Mouse (Mus musculus): ENCODE data around the gene Exoc7.

Exoc7 gene

DNA sequence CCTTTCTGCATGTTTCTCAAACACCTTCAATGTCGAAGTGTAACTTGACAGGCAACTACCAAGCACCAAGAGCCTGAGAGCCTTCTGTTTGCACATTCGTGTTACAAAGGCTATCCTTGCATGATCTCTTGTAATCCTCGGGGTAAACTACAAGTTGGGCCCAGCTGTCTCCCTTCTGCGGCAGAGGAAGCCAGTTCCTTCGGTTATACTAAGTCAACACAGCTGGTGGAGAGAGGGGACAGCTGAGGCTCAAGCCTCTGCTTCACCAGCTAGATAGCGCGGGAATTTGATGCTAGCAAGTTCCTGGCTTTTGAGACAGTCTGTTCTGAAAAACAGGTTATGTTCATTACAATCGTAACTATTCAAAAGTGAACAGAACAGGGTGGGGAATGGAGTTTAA lies 5.3 kb upstream of the Exoc7 start:
- no peak for DNase-seq (ENCODE audit: low read depth)

DNA sequence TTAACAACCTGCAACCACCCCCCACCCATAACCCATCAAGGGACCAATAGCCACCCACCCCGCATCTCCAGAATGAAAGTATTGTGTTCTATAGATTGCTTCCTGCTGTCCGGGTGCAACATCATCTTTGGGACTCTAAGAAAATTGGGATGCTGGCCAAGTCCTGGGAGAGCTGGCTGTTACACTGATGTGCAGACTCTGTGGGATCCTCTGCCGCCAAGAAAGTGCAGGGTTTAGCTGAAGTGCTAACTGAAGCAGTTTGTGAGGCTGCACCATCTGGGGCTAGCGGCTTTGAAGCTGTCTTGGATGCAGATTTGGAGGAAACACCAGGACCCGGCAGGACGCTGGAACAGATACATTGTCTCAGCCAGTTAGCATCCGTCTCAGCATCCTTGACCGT lies 4.1 kb upstream of the Exoc7 start:
- no peak for DNase-seq (ENCODE audit: low read depth)

DNA sequence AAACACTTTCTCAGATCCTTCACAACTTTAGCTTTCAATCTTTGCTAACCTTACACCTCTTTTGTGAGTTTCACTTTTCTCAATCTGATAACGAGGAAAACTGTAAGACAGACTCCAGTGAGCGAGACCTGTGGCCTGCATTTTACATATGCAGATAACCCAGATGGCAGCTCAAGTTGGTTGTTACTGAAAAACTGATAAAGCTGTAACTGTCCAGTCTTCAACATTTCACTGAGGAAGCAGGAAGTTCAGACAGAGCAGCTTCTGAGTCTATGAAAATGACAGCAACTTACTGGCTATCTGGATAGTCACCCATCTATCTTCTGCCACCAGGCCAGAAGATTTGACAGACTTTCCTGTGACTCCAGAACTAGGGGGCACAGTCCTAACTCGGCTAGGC lies 2.6 kb upstream of the Exoc7 start:
- DNase-seq (ENCODE audit: low read depth) = no peak

DNA sequence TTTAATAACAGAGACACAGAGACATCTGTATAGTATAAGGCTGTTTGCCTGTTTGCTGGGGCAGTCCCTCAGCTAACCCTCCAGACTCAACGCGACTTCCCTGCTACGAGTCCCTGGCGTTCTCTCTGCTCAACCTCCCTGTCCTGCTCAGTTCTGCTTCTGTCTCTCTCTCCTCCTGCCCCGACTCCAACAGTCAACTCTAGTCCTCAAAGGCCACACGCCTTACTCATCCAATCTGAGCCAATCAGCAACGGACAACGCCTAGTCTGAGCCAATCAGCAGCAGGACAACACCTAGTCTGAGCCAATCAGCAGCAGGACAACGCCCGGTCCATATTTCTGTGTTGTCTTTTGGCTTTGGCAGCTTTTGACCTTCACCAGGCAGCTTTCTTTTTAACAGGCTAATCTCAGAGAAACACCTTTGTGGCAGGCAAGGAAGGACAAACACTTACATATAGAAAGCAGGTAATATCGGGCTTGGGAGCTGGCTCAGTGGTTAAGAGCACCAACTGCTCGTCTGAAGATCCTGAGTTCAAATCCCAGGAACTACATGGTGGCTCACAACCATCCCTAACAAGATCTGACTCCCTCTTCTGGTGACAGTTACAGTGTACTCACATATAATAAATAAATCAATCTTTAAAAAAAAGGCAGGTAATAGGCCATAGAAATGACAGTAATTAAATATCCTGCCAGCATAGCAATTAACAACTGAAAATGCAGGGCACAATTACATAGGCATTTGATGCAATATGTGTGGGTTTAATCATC lies 914 bp upstream of the Exoc7 start:
- DNase-seq (ENCODE audit: low read depth) = no peak

DNA sequence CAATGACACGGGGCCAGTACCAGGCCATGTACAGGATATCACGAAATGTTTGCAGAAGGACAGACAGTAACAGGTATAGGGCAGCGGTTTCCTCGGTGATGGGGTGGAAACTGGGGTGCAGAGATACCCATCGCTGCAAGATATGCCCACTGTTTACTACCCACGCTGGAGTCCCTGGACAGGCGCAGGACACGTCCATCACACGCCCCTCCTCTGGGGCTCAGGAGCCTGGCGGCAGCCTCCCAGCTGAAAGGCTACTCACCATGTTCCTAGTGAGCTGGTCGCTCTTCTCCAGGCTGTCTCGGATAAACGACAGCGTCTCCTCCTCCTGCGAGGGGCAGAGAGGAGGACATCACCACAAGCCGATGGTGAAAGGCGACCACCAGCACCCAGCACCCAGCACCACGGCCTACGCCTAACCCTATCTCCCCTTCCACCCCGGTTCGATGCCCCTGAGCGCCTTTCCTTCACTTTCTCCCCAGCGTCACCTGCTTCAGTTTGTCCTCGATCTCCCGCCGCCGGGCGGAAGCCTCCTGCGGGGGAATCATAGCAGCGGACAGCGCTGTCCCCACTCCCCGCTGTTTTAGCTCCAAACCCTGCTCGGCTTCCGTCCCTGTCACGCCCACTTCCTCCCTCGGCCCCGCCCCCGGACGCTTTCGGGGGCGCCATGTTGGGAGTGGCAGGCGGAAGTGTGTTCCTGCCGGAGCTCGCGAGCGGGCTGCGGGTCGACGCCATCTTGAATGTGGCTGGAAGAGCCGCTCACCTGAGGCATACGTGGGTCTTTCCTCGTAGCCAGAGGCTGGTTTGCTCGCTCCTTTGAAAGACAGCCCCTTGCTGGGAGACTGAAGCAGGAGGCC lies 679 bp downstream of the Exoc7 start:
- peak; percentile 96 for DNase-seq (ENCODE audit: low read depth)

DNA sequence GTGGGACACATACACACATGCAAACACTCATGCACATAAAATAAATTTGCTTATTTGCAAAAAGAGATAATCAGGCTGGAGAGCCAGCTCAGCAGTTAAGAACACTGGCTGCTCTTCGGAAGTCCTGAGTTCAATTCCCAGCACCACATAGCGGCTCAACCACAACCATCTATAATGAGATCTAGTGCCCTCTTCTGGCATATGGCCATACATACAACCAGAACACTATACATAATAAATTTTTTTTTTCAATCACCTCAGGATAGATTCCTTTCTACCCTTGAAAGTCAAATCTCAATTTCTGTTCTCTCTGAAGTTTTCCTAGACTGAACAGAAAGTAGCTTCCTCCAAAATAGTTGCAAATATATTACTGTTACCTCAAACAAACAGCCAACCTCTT lies 1.6 kb downstream of the Exoc7 start:
- no peak for DNase-seq (ENCODE audit: low read depth)

DNA sequence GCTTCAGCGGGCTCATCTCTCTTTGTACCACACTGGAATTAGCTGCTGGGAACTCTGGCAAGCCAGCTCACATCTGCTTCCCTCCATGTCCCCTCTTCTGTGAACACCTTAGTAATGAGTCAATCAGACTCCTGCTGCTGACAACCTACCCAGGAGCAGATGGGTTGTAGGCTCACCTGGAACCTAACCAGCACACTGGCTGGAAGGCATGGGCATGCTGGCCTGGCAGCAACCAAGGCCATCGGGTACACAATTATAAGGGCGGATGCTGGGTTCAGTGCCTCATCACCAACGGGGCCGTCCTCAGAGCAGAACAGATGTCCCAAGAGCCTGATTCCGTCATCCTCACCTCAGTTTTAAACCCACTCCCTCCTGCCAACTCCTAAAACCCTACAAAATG lies 8.4 kb downstream of the Exoc7 start:
- no peak for DNase-seq (ENCODE audit: low read depth)

DNA sequence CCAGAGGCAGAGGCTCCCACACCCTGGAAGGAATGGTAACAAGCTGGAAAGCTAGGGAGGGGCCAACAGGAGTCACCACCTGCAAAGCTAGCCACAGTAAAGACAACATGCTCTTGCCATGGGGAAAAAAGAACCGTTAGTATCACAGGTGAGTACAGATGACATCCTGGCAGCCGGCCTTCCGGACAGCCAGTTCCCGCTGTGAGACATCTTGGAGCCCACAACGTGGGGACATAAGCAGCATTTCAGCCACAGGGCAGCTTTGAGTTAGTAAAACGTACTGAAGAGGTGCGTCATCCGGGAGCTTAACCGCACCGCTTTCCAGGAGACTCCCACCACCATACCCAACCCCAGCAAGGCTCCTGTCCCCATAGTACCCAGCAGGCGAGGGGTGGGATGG lies 8.8 kb downstream of the Exoc7 start:
- no peak for DNase-seq (ENCODE audit: low read depth)

DNA sequence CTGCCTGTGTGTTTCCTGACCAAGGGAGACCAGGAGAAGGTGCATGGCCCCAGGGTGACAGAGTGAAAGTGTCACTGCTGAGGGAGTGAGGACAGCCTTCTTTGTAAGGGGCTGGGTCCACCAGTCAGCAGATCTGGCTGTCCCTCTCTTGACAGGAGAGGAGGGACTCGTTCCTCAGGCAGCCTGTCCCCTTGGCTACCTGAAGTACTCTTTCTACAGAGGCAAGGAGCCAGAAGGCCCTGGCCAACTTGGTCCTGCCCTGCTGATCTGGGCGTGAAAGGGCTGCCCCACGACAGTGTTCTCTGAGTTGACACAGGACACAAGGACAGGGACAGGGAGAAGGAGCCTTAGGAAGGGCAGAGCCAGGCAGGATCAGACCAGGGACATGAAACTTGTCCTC lies 10.0 kb downstream of the Exoc7 start:
- DNase-seq (ENCODE audit: low read depth) = no peak

DNA sequence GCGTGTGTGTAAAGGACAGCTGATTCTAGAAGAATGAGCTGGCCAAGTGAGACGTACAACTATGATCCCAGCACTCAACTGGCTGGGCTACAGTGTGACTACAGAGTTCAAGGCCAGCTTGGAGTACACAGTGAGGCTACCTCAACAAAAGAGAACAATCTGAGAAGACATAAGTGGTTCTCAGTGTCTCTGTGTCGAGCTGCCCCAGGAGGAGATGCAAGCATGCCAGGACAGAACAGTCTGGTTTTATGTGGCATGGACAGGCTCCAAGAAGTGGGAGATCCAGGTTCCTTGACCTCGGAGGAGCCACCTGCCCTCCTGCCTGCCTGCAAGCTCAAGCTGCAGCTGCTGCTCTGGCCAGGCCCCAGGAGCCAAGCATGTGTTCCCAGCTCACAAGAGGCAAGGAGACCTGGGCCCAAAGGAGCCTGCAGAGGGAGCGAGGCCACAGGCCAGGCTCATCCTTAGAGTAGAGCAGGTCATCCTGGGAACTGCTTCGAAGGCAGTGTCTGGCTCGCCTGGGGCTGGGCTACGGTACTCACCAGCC lies 10.8 kb downstream of the Exoc7 start:
- no peak for DNase-seq (ENCODE audit: low read depth)

DNA sequence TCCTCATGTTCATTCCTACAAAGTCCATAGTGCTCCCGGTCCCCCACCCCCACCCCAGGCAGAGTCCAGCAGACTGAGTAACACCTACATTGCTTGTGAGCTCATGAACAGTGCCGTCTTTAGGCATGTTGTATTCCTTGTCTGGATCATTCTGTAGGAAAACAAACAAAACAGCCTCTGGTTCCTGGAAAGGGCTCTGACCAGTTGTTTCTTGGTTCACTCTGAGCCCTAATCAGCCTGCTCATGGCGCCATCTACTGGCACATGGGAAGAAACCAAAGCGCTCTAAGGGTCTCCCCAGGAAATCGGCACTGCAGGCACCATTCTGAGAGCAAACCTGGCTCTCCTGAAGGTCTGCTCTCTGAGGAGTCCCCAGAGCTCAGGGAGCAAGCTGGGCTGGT lies 12.7 kb downstream of the Exoc7 start:
- peak; percentile 74 for DNase-seq (ENCODE audit: low read depth)

DNA sequence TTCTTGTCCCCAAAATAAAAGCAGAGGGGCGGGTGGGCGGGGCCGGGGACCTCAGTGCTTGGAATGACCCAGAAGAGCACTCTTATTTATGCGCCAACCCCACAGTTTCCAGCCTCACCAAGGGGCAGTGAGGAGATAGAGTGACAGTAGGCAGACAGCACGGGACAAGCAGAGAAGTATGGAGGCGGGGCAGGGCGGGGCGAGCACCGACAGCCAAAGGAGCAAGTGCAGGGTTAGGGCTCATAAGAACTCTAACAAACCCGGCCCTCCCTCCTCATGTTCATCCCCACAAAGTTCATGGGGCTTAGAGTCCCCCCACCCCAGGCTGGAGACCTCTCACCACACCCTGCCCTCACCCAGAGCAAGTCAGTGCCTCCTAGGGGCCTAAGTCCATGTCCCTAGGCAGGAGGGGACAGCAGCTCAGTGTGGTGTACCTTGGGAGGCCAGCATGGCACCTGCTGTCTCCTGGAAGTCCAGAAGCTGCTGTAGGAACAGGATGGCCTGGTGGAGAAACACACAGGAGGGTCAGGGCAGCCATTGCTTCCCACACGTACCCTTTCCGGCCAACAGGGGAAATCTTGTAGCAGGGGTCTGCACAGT lies 13.4 kb downstream of the Exoc7 start:
- DNase-seq (ENCODE audit: low read depth) = no peak

DNA sequence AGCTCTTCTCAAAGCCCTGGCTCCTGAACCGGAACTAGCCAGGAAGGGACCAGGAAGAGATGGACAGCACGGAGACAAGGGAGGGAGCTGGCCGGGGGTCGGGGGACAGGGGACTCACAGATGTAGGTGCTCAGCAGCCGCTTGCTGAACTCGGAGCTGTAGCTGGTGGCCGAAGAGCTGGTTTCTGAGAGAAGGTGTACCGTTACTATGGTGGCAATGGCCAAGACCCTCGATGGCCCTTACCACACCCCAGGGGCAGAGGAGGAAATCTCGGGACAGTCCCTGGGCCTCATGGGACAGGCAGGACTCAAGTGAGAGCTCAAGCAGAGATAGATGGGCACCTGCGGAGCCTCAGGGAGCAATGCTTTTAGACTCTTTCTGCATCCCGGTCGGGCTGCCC lies 14.6 kb downstream of the Exoc7 start:
- no peak for DNase-seq (ENCODE audit: low read depth)

DNA sequence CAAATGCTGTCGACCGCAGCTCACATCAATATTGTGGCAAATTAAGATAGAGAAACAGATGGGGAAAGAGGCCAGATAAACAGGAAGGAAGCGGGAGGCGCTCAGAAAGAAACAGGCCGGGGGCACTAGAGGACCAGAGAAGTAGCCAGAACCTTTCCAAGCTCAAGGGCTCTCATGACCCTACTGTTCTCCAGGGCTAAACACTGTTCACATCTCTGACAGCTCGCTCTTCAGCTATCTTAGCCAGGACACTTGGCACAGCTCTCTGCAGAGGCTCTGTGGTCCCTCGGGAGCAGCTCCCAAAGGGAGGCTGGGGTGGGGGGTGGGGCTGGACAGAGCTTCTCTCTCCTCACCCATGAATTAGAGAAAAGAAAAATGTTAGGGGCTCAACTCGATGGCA lies 16.5 kb downstream of the Exoc7 start:
- no peak for DNase-seq (ENCODE audit: low read depth)

DNA sequence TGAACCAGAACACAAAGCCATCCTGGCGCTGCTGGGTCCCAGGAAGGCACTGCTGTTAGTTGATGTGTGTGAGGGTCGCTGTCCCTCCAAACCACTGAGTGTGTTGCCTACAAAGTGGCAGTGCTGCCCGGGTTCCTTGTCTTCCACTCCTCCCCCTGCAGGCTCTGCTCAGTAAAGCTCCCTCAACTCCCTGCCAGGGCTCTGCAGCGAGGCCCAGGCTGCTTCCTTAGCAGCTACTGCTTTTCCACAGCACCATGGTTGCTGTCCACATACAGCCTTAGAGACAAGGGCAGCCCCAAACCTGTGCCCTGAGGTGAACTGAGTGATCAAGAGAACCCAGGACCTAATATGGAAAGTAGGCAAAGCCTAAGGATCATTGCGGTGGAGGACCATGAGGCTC lies 19.7 kb downstream of the Exoc7 start:
- DNase-seq (ENCODE audit: low read depth) = no peak

DNA sequence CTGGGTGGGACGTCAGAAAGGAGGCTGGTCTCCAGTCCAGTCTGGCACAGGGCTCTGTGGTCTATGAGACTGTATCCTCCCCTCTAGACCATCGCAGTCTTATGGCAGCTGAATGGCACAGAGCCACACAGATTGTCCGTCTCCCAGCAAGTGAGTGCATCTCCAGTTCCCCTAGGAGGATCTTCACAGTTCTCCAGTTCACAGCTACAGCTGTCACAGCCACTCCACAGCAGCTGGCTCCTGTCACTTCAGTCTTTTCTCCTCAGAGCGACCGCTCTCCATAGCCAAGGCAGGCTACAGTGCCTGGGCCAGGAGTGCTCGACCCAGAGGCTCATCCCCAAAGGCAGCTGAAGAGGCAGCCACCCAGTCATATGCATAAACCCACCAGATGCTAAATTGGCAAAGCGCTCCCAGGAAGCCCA lies 21.3 kb downstream of the Exoc7 start:
- no peak for DNase-seq (ENCODE audit: low read depth)

DNA sequence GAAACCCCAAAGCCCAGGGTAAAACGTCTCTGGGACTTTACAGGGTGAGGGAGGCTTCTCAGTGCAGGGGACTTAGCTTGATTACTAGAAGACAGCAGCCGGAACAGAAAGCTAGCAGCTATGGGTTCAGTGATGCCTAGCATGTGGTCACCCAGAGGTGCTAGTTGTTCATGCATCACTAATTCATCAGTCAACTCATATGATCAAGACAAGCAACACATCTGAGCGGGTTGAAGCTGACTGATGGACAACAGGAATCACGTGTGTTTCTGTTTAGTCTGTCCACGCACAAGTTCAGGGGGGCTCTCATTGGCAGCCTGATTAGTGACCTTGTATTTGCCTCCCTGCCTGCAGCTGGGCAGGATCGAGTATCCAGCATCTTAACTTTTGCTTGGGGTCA lies 23.1 kb downstream of the Exoc7 start:
- DNase-seq (ENCODE audit: low read depth) = no peak

DNA sequence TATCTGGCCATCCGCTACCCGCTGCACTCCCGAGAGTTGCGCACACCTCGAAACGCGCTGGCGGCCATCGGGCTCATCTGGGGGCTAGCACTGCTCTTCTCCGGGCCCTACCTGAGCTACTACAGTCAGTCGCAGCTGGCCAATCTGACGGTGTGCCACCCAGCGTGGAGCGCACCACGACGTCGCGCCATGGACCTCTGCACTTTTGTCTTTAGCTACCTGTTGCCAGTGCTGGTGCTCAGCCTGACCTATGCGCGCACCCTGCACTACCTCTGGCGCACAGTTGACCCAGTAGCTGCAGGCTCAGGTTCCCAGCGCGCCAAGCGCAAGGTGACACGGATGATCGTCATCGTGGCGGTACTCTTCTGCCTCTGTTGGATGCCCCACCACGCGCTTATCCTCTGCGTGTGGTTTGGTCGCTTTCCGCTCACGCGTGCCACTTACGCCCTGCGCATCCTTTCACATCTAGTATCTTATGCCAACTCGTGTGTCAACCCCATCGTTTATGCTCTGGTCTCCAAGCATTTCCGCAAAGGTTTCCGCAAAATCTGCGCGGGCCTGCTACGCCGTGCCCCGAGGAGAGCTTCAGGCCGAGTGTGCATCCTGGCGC lies 24.0 kb downstream of the Exoc7 start:
- DNase-seq (ENCODE audit: low read depth) = no peak

DNA sequence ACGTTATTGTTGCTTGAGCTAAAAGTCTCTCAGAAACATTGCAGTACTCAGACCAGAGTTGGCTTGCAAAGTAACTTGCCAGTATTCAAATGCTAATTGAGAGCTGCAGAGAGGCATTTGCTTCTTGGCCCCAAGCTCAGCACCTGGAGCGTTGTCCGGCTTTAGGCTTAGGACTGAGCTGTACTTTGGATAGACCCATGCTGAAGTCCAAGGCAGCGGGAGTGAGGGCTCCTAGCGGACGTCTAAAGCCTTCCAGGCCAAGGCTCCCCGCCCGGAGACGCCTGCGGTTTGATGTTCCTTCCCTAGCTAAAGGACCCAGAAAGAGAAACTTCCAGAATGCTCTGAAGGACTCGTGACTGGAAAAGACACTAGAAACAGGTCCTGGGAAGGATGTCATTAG lies 24.9 kb downstream of the Exoc7 start:
- DNase-seq (ENCODE audit: low read depth) = no peak

DNA sequence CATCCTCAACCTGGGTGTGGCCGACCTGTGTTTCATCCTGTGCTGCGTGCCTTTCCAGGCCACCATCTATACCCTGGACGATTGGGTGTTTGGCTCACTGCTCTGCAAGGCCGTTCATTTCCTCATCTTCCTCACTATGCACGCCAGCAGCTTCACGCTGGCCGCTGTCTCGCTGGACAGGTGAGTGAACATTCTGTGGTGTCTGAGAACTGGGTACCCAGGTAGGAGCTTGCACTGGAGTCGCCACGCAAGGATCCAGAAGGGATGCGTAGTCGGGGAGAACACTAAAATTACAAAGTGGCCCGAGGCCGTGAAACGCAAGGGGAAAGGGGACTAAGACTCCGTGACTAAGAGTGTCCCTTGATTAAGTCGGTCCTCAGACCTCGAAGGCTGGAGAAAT lies 25.4 kb downstream of the Exoc7 start:
- DNase-seq (ENCODE audit: low read depth) = no peak

DNA sequence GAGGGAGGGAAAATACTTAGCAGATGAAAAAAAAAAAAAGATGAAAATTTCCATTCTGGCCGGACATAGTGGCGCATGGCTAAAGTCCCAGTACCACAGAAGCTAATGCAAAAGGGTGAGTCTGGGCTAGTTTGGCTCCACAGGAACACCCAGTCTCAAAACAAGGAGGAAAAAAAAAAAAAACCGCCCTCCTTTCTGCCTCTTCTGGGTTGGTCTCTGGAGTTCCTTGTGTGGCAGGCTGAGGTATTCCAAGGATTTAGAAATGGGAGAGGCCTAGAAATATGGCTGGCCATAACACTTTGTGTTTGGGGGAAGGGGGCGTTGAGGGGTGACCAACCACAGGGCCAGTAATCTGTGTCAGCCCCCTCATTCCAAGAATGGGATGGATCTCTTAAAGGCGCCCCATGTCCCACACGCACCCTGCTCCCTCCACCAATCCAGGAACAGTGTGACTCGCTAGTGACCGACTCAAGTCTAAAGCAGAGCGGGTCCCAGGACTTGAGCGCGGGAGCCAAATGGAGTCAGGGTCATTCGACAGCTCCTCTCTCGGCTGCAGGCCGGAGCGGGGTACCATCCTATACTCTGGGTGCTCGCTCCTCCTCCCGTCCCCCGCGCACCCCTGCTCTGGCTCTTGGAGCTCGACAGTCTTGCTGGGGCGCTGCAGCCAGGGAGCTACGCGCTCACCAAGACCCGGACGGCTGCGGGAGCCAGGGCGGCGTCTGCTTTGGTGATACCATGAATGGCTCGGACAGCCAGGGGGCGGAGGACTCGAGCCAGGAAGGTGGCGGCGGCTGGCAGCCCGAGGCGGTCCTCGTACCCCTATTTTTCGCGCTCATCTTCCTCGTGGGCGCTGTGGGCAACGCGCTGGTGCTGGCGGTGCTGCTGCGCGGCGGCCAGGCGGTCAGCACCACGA lies 26.0 kb downstream of the Exoc7 start, which contains the start of gene Galr2:
Gene Galr2 (plus strand): TSS at position 189 of the 913 bp plus-strand sequence.
- DNase-seq (ENCODE audit: low read depth) = no peak
